Mouse (Mus musculus) layer of hippocampus, postnatal 10 days (tissue): Measurements from ENCODE around the gene Nod2. TPM values are rescaled to one million over a fixed set of nuclear protein-coding genes. Genes with fewer than 3 reads are reported as not detected.

Experiments
- DNase-seq, 2 experiments: peaks; one replicate each; pipeline ENCODE4 v3.0.0; 2021; ENCODE audit warnings: low spot score in 2 of 2
- total RNA-seq, 2 experiments: library from RNA; stranded (reverse); gene quantifications; 2 replicates each; pipeline ENCODE4 v1.2.3; 2021

The Nod2 gene
- total RNA-seq, 2 experiments from 2014 or later = 0.34 to 0.49 TPM

- no peak for DNase-seq
Measured at GRCm38 (mm10) chr8:88675372-88676165, 28.5 kb downstream of the Nod2 start.

- DNase-seq = no peak
Measured at GRCm38 (mm10) chr8:88677071-88677470, 30.0 kb downstream of the Nod2 start.

- DNase-seq = no peak
Measured at GRCm38 (mm10) chr8:88680566-88680965, 33.5 kb downstream of the Nod2 start.

GRCm38 (mm10) chr8:88681046-88681445, 33.9 kb downstream of the Nod2 start:
- no peak for DNase-seq

- DNase-seq = peak in 1 of 2 experiments; percentile 34
Measured at GRCm38 (mm10) chr8:88683656-88684289, 36.7 kb downstream of the Nod2 start.

- DNase-seq = no peak
Measured at GRCm38 (mm10) chr8:88686226-88686905, 39.3 kb downstream of the Nod2 start.

GRCm38 (mm10) chr8:88686906-88687235, 39.8 kb downstream of the Nod2 start:
- DNase-seq = no peak

GRCm38 (mm10) chr8:88689151-88689550, 42.0 kb downstream of the Nod2 start:
- no peak for DNase-seq

- no peak for DNase-seq
Measured at GRCm38 (mm10) chr8:88689891-88690290, 42.8 kb downstream of the Nod2 start.

- DNase-seq = no peak
Measured at GRCm38 (mm10) chr8:88691342-88691948, 44.3 kb downstream of the Nod2 start.

- DNase-seq = peak in 1 of 2 experiments; percentile 6
Measured at GRCm38 (mm10) chr8:88691961-88692360, 44.8 kb downstream of the Nod2 start.

- no peak for DNase-seq
Measured at GRCm38 (mm10) chr8:88692866-88693265, 45.8 kb downstream of the Nod2 start.

- peak in 1 of 2 experiments; percentile 3 for DNase-seq
Measured at GRCm38 (mm10) chr8:88693376-88693775, 46.3 kb downstream of the Nod2 start.

- peak in 1 of 2 experiments; percentile 11 for DNase-seq
Measured at GRCm38 (mm10) chr8:88694291-88694690, 47.2 kb downstream of the Nod2 start.

- peak in 1 of 2 experiments; percentile 25 for DNase-seq
Measured at GRCm38 (mm10) chr8:88696228-88696627, 49.1 kb downstream of the Nod2 start.

GRCm38 (mm10) chr8:88696721-88697641, 49.9 kb downstream of the Nod2 start, which contains the start of gene Cyld:
Gene Cyld (plus strand): TSS chr8:88697028.
- peak; percentile 97 for DNase-seq

- DNase-seq = no peak
Measured at GRCm38 (mm10) chr8:88697642-88698031, 50.5 kb downstream of the Nod2 start.

- peak in 1 of 2 experiments; percentile 12 for DNase-seq
Measured at GRCm38 (mm10) chr8:88698048-88698447, 50.9 kb downstream of the Nod2 start.

- no peak for DNase-seq
Measured at GRCm38 (mm10) chr8:88701611-88702010, 54.5 kb downstream of the Nod2 start.

GRCm38 (mm10) chr8:88702816-88703215, 55.7 kb downstream of the Nod2 start:
- no peak for DNase-seq
